Mouse (Mus musculus): Measurements from ENCODE around the gene Fmnl1.
A peak's percentile ranks its signal among the peaks of the same experiment; 100 is the strongest.

The Fmnl1 gene

DNA sequence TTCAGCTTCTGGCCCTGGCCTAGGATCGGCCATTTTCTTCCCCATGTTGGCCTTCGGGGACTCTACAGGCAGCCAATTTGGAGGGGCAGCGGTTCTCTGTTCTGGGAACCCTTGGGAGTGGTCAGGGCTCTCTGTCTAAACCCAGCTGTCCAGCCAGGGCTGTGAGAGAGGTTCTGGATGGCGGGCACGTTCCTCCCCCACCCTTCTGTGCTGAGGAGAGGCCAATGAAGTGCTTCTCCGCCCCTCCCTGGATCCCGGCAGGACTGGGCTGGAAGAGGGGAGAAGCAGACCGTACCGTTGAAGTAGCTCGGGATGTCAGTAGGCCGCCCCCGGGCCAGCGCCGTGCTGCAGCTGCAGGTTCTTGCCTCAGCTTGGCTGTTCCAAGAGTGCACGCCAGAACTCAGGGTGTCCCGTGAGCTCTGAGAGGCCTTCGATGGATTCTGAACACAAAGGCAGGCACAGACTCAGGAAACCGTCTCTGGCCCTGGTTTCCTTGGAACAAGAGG lies 53.1 kb downstream of the Fmnl1 start:
- DNase-seq = no peak

DNA sequence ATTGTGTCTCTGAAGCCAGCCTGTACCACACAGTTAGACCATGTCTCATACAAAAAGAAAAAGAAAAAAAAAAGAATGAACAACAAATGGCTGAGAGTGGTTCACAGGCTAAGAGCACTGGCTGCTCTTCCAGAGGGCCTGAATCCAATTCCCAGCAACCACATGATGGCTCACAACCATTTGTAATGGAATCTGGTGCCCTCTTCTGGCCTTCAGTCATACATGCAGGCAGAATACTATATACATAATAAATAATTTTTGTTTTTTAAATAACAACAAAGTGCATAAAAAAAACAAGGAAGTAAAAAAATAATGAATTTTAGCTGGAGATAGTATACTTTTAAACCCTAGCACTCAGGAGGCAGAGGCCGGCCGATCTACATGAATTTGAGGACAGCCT lies 58.7 kb downstream of the Fmnl1 start:
- DNase-seq = no peak

DNA sequence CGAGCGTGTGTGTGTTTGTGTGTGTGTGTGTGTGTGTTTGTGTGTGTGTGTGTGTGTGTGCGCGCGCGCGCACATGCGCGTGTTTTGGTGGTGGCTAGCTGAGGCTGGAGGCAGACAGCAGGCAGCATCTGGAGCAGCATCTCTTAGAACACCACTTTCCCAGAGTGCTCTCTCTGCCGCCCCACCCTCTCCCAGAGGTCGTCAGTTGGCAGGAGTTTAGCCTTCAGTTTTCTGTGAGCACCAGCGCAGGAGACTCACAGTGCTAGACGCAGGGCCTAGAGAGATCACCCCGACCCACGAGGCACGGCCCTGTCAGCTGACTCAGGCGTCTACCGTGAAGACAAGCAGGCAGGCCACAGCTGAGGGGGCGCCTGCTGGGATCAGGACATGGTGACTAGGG lies 59.7 kb downstream of the Fmnl1 start:
- no peak for DNase-seq

DNA sequence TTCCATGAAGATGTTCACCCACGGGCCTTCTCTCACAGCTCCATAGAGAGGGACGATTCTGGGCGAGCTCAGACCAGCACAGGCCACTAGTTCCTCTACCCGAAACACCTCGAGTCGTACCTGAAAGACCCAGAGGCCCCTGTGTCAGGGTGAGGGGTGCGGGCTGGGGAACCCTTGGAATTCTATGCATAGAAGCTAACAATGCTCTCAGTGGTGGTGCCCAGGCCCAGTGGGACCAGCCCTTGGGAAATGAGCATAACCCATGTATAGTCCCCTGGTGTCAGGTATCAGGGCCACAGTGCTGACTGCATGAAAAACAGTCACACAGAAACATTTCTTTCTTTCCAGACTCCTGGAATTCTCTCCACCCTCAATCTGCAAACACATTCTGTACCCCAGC lies 60.5 kb downstream of the Fmnl1 start:
- no peak for DNase-seq

DNA sequence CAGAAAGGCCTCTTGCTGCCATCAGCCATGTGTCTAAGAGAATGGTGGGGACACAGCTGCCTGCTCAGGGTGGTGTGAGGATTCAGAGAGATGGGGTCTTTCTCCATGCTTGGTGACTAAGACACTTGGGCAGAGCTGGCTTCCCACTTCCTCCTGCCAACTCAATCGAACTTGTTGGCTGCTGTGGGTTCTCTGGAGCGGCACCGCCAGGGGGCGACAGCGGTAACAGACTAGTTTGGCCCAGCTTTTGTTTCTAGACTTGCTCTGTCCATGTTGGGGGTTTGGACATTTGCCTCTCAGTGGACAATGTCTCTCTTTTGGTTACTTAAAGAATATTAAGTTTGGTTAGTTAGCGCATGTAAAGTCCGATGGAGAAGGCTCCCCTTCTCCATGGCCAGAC lies 62.1 kb downstream of the Fmnl1 start:
- peak; percentile 83 for DNase-seq

DNA sequence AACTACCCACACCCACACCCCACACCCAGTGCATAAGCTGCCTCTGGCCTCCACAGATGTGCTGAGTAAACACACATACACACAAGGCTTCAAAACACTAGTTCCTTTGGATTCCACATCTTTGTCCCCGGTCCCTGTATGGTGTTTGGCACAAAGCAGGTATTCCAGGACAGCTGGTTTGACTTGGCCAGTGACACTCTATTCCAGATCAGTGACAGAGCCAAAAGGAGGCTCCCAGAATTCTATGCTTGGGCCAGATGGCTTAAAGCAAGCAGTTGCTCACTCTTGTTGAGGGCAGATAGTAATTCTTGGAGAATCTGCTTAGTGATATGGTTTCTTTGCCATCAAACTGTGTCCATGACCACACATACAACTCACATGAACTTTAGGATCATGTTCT lies 63.5 kb downstream of the Fmnl1 start:
- no peak for DNase-seq

DNA sequence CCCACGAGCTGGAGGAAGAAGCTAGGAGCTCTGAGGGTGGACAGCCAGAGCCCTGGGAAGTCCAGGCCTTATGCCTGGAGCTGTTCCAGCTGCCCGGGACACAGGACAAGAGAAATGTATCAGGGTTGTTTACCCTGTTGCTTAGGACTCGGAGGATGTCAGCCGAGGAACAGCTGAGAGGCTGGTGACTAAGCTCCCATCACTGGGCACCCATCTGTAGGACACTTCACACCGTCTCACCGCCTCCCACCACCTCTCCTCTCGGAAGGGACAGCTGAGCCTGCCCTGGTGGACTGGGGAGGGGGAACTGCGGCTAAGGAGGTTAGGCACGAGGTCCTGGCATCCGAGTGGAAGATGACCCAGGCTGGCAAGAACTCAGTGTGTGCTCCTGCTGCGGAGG lies 64.8 kb downstream of the Fmnl1 start:
- no peak for DNase-seq

DNA sequence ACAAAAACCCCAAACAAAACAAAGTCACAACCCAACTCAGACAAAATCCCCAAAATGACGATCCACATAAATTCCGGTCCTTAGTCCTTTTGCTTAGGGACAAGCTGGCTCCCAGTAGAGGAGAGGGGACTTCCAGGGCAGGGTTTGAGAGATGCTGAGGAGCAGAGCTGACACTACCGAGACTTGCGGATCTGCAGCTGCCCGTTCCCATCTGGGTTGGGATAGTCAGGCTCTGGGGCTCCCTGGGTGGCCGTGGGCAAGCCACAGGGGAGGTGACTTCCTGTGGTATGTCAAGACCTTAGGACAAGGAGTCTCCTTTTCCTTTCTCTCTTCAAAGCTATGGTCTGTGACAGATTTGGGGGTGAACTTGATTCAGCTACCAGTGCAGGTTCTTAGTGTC lies 65.5 kb downstream of the Fmnl1 start:
- DNase-seq = no peak

DNA sequence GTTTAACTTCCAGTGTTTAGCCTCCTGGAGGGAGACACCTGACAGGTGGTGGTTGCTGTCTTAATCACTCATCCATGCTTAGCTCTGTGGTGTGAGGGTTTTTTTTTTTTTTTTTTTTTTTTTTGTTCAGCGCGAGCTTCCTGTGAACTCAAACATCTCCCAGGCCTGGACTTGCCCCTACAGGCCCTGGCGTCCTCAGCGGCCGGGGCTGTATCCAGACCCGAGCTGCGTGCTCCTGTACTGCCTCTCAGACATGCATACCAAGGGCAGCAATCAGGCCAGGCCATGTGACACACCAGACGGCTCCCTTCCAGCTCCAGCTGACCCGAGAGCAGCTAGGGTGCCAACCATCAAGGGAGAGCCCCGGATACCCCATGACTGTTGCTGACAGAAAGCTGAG lies 66.0 kb downstream of the Fmnl1 start:
- no peak for DNase-seq

GRCm38 (mm10) chr11:103237757-103238156 lies 66.8 kb downstream of the Fmnl1 start:
- DNase-seq = no peak

GRCm38 (mm10) chr11:103240740-103241139 lies 69.8 kb downstream of the Fmnl1 start:
- no peak for DNase-seq

DNA sequence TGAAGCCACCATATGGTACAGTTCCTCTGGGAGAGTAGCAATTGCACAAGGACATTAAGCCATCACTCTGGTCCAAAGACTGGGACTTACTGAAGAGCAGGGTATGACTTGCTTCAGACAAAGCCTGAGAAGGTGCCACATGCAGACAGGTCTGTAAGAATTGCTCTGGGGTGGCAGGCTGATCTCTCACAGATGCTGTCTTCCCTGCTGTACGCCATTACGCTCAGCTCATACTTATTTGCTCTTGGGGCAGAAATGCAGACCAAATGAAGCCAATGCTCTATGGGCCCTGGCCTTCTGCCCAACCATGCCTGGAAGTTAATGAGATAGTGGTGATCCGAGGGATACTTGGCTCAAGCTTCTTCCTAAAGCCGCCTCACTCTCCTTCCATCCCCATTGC lies 73.9 kb downstream of the Fmnl1 start:
- DNase-seq = peak; percentile 70

DNA sequence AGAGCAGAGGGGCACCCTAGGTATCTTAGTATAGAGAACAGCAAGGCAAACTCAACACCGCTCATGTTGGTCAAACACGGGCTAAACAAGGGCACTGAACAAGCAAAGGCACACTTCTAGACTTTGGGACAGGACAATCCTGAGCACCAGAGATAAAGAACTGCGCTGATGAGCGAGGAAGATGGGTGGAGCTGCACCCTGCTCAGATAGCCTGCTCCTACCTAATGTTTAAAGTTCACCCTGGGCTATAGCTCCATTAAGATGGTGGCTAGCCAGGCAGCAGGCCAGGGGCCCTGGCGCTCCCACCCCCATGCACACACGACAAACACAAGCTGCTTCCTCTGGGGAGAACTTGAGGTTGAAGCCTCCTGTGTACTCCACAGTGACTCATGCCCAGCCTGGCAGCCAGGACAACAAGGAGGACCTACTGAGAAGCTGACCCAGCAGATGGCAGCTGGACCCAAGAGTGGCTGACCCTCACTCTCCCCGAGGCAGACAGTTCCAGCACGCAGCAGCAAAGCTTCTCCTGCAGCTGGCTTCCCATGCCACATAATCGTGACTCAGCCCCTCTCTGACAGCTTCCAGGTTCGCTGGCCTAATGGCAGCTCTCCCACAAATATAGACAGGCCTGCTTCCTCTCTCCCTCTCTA lies 75.3 kb downstream of the Fmnl1 start:
- peak; percentile 59 for DNase-seq

GRCm38 (mm10) chr11:103246731-103247290 lies 75.9 kb downstream of the Fmnl1 start:
- no peak for DNase-seq

DNA sequence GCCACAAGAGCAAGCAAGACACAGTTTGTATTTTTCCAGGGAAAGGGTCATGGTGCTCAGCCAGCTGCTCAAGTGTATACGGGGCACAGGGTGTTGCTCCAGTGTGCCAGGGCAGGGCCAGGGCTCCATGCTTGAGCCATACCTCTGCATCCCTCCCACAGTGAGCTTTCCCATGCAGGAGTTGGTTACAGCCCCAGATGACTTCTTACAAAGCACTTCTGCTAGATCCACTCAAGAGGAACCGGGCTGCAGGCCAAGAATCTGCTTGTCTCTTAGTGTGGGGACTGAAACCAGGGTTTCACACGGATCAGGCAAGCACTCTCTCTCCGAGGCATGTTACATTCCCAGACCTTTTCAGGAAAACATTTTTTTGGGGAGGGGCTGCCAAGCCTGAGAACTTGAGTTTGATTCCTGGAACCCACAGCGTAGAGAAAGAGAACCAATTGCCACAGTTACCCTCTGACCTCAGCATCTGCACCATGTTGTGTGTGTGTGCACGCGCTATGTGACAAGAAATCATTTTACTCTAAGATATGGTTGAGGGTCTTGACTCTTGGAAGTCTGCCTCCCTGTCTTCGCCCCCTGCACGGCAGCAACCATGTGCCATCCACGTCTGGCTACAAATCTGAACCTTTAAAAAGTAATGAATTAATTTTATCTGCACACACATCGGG lies 76.7 kb downstream of the Fmnl1 start:
- DNase-seq = peak; percentile 67

All from cerebellum, adult 9-10 months (tissue).